Mouse (Mus musculus): ENCODE results near the gene Gm10309. TPM values are rescaled to one million over a fixed set of nuclear protein-coding genes. Genes with fewer than 3 reads are reported as not detected.
A peak's percentile ranks its signal among the peaks of the same experiment; 100 is the strongest.

Gene Gm10309
- polyA plus RNA-seq, 1 experiment from 2014 or later, result 0.34 TPM

DNA sequence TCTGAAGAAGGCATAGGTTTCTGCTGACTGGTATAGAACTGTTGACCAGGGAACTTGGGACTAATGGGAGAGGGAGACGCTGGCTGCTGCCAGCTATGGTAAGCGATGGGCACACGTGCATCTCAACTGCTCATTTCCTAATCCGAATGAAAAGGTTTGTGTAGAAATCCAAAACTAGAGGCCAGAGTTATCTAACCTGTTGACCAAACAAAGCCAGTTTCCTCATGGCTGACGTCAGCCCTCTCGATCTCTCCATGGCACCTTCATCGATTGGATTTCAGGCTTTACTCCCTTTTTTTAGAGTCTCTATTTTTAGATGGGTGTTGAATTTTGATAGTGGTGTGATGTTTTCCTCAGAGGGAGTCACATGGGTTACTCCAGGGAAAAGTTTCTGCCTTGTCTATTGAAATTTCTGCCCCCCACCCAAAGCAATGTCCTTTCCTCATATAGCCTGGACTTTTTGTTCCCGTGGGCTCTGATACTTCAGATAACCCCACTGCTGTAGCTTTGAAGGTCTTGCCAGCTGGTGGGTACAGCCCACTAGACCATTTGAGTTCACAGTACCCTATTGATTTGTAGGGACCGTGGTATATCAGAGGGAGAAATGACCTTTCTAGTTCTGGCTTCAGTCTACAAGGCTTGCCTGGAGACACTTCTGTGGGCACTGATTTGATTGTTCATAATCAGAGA, 1.7 kb downstream of the Gm10309 start:
- H3K9ac ChIP-seq (ENCODE audit: low read length), result no peak overlapping the region
- no peak overlapping the region for H3K4me3 ChIP-seq (replicated peaks; ENCODE audit: low read length)
- ATAC-seq (ENCODE audit: insufficient read depth, low FRiP score), result no peak
- H3K27ac ChIP-seq (ENCODE audit: low read length), result no peak overlapping the region
- no peaks in the 10 kb centered on the region for H3K27me3 ChIP-seq (ENCODE audit: control insufficient read depth, insufficient read depth, low read length)
- no peaks in the 10 kb centered on the region for H3K36me3 ChIP-seq (ENCODE audit: control insufficient read depth, insufficient read depth, low read length)
- no peak overlapping the region for H3K4me2 ChIP-seq (ENCODE audit: low read depth, low read length)
- WGBS, result 88% methylated on average over 9 of the region's 9 CpGs
- H3K9me3 ChIP-seq (replicated peaks; ENCODE audit: control insufficient read depth, low read length), result no peaks in the 10 kb centered on the region
- H3K4me1 ChIP-seq (ENCODE audit: control insufficient read depth, insufficient read depth, low read length), result no peaks in the 10 kb centered on the region

DNA sequence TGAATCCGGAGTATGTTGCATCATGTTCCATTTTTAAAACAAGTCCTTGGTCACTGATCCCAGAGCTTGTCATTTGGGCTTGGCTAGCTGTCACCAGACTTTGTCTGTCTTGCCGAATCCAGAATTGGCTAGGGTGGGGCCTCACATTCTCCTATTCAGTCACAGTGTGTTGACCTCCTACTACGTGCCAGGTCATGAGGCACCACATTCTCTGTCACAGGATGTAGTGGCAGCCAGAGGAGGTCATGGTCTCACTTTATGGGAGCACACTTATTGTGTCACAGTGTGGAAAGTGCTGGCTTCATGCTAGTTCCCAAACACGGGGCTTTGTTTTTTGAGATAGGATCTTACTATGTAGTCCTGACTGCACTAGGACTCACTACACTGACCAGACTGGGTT, 3.6 kb downstream of the Gm10309 start:
- WGBS, result 83% methylated on average over 4 of the region's 4 CpGs
- H3K4me2 ChIP-seq (ENCODE audit: low read depth, low read length), result no peak overlapping the region
- ATAC-seq (ENCODE audit: insufficient read depth, low FRiP score), result no peak
- no peaks in the 10 kb centered on the region for H3K9me3 ChIP-seq (replicated peaks; ENCODE audit: control insufficient read depth, low read length)
- no peaks in the 10 kb centered on the region for H3K4me1 ChIP-seq (ENCODE audit: control insufficient read depth, insufficient read depth, low read length)
- H3K27me3 ChIP-seq (ENCODE audit: control insufficient read depth, insufficient read depth, low read length), result no peaks in the 10 kb centered on the region
- H3K9ac ChIP-seq (ENCODE audit: low read length), result no peak overlapping the region
- H3K27ac ChIP-seq (ENCODE audit: low read length), result no peak overlapping the region
- H3K4me3 ChIP-seq (replicated peaks; ENCODE audit: low read length), result no peak overlapping the region
- H3K36me3 ChIP-seq (ENCODE audit: control insufficient read depth, insufficient read depth, low read length), result no peaks in the 10 kb centered on the region

DNA sequence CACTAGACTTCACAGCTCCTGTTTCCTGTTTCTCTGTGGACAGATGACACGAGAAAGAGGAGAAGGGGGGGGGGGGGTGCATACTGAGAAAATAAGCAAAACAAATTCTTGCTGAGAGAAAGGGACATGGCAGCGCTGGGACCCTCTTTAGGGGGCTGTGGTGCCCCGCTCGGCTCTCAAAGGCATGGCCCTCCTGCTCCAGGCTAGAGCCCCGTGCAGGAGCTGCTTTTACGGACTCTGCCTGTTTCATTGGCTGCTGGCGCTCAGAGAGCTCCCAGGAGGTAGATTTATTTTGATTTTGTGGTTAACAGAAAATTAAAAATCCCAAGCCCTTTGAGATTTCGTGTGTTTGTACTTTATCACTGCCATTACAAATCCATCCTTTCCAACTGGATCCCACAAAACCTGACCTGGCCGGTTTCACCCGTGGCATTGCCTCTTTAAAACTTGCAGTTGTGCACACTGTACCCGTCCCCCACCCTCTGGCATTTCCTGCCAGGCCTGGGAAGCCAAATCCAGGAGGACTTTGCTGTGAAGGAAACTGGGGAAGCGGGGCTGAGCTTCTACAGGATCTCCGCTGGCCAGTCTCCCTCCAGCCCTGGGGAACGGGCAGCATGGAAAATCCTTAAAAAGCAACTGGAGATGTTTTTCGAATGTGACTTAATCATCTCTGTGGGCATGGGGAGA, 5.5 kb downstream of the Gm10309 start:
- Histone ChIP-seq H3K4me3 (replicated peaks; ENCODE audit: low read length) (no peak overlapping the region), H3K9me3 (replicated peaks; ENCODE audit: control insufficient read depth, low read length) (no peaks in the 10 kb centered on the region), H3K4me1 (ENCODE audit: control insufficient read depth, insufficient read depth, low read length) (no peaks in the 10 kb centered on the region), H3K27me3 (ENCODE audit: control insufficient read depth, insufficient read depth, low read length) (no peaks in the 10 kb centered on the region), H3K9ac (ENCODE audit: low read length) (no peak overlapping the region), H3K4me2 (ENCODE audit: low read depth, low read length) (no peak overlapping the region), H3K36me3 (ENCODE audit: control insufficient read depth, insufficient read depth, low read length) (no peaks in the 10 kb centered on the region), H3K27ac (ENCODE audit: low read length) (peak overlapping the region; percentile 59)
- WGBS, result 52% methylated on average over 15 of the region's 15 CpGs
- ATAC-seq (ENCODE audit: insufficient read depth, low FRiP score), result no peak

DNA sequence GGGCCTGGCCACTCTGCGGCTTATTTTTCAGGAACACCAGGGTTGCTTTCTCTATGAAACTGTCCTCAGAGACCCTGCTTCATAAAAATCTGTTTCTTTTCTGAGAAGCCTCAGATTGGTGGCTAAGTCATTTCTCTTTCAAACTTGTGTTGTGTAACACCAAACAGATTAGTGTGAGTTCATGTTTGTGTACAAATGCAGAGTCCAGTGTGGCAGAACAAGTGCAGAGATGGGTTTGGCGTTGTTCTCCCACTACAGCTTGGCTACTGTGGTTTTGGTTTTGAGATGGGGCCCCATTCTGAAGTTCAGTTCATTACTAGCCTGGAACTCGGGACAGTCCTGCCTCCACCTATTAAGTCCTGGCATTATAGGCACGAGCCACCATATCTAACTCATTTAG, 7.7 kb downstream of the Gm10309 start:
- no peak overlapping the region for H3K9ac ChIP-seq (ENCODE audit: low read length)
- no peaks in the 10 kb centered on the region for H3K36me3 ChIP-seq (ENCODE audit: control insufficient read depth, insufficient read depth, low read length)
- 0 out of 2 replicates have a peak, but pooled peaks cover 2% of the 10 kb centered on the region for H3K4me1 ChIP-seq (ENCODE audit: control insufficient read depth, insufficient read depth, low read length)
- no peak for ATAC-seq (ENCODE audit: insufficient read depth, low FRiP score)
- no peaks in the 10 kb centered on the region for H3K9me3 ChIP-seq (replicated peaks; ENCODE audit: control insufficient read depth, low read length)
- no peak overlapping the region for H3K4me2 ChIP-seq (ENCODE audit: low read depth, low read length)
- H3K4me3 ChIP-seq (replicated peaks; ENCODE audit: low read length), result no peak overlapping the region
- no peak overlapping the region for H3K27ac ChIP-seq (ENCODE audit: low read length)
- WGBS, result 84% methylated on average over 4 of the region's 4 CpGs
- no peaks in the 10 kb centered on the region for H3K27me3 ChIP-seq (ENCODE audit: control insufficient read depth, insufficient read depth, low read length)

DNA sequence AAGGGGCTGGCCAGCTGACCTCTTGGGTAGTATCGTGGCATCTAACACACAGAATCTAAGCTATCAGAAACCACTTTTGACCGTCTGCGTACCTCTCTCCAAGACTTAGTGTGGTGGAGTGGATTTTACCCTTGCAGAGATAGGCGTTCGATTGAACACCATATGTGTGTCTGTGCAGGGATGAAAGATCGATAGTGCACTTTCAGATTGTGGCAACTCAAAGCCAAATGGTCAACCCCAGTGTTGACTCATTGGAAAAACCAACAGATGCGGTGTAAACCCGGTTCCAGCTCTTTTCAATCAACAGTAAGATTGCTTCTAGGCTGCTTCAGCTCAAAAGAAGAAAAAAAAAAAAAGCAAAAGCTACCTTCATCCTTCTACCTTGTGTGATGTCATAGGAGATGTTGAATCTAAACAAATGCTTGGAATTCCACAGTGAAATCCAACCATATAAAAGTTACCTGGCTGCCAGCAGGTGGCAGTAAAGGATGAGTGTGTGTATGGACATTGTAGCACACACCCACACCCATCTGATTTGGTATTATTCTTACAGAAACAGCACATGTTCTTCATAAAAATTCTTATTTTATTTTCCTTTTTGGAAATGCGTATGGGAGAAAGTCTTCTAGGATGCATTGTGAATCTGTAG, 8.8 kb downstream of the Gm10309 start:
- 74% methylated on average over 9 of the region's 9 CpGs for WGBS
- Histone ChIP-seq H3K27ac (ENCODE audit: low read length) (no peak overlapping the region), H3K4me1 (ENCODE audit: control insufficient read depth, insufficient read depth, low read length) (0 out of 2 replicates have a peak, but pooled peaks cover 2% of the 10 kb centered on the region), H3K36me3 (ENCODE audit: control insufficient read depth, insufficient read depth, low read length) (no peaks in the 10 kb centered on the region), H3K27me3 (ENCODE audit: control insufficient read depth, insufficient read depth, low read length) (no peaks in the 10 kb centered on the region), H3K9ac (ENCODE audit: low read length) (no peak overlapping the region), H3K9me3 (replicated peaks; ENCODE audit: control insufficient read depth, low read length) (no peaks in the 10 kb centered on the region), H3K4me3 (replicated peaks; ENCODE audit: low read length) (no peak overlapping the region), H3K4me2 (ENCODE audit: low read depth, low read length) (no peak overlapping the region)
- ATAC-seq (ENCODE audit: insufficient read depth, low FRiP score), result no peak; the same call in 1 of the 2 replicates

DNA sequence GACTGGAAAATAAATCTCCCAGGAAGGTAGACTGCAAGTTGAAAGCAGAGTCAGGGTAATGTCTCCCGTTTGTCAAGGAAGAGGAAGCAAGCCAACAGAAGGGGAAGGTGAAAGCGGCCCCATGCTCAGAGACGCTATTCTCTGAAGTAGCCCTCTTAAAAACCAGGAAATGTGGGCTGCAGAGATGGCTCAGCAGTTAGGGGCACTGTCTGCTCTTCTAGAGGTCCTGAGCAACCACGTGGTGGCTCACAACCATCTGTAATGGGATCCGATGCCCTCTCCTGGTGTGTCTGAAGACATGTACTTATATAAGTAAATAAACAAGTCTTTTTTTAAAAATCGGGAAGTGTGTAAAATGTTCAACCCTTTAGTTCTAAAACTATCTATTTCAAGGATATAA, 10.1 kb downstream of the Gm10309 start:
- Histone ChIP-seq H3K27me3 (ENCODE audit: control insufficient read depth, insufficient read depth, low read length) (no peaks in the 10 kb centered on the region), H3K9me3 (replicated peaks; ENCODE audit: control insufficient read depth, low read length) (no peaks in the 10 kb centered on the region), H3K4me1 (ENCODE audit: control insufficient read depth, insufficient read depth, low read length) (0 out of 2 replicates have a peak, but pooled peaks cover 2% of the 10 kb centered on the region), H3K4me2 (ENCODE audit: low read depth, low read length) (no peak overlapping the region), H3K4me3 (replicated peaks; ENCODE audit: low read length) (no peak overlapping the region), H3K36me3 (ENCODE audit: control insufficient read depth, insufficient read depth, low read length) (no peaks in the 10 kb centered on the region), H3K27ac (ENCODE audit: low read length) (no peak overlapping the region), H3K9ac (ENCODE audit: low read length) (no peak overlapping the region)
- ATAC-seq (ENCODE audit: insufficient read depth, low FRiP score), result no peak
- WGBS, result 48% methylated on average over 6 of the region's 6 CpGs

DNA sequence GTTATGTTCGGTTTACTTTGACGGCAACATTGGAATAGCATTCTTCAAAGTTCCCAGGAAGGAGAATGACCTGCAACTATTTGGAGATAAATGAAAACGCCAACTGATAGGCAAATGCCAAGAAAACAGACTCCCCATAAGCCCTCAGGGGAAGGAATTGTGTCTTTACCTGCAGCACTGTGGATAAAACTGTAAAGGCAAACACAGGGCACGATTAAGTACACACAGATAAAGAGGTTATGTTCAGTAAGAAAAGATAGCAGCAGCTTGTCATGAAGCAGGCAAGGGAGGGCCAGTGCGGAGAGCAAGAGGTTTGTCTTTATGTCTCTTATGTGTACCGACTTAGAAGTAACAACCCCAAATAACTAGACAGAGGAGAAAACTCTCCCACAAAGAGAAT, 10.5 kb downstream of the Gm10309 start:
- no peak overlapping the region for H3K27ac ChIP-seq (ENCODE audit: low read length)
- no peak for ATAC-seq (ENCODE audit: insufficient read depth, low FRiP score)

DNA sequence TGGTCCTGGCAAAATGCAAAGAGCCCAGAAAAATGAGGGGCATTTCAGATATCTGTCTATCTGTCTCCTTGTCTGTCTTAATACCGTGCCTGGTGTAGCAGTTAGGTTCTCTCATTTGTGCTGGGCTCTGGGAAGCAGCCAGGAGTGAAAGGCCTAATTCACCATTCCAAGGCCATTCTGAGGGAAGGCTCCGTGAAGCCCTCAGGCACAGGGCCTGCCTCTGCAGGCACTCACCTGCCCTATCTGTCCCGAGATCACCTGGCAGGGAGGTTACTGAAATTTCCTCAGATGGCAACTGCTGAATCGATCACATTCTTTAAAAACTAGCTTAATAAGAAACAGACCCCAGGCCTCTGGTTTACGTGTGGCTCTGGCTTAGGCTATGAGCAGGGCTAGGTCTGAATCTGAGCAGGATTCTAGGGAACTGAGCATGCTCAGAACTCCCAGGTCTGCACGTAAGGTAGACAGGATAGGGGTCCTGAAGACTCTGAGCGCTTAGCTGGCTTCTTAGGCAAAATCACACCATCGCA, 11.1 kb downstream of the Gm10309 start:
- Histone ChIP-seq H3K27me3 (ENCODE audit: control insufficient read depth, insufficient read depth, low read length) (no peaks in the 10 kb centered on the region), H3K36me3 (ENCODE audit: control insufficient read depth, insufficient read depth, low read length) (no peaks in the 10 kb centered on the region), H3K9ac (ENCODE audit: low read length) (peak overlapping the region; percentile 21), H3K9me3 (replicated peaks; ENCODE audit: control insufficient read depth, low read length) (no peaks in the 10 kb centered on the region), H3K4me2 (ENCODE audit: low read depth, low read length) (no peak overlapping the region), H3K4me3 (replicated peaks; ENCODE audit: low read length) (no peak overlapping the region), H3K4me1 (ENCODE audit: control insufficient read depth, insufficient read depth, low read length) (0 out of 2 replicates have a peak, but pooled peaks cover 2% of the 10 kb centered on the region), H3K27ac (ENCODE audit: low read length) (no peak overlapping the region)
- no peak for ATAC-seq (ENCODE audit: insufficient read depth, low FRiP score)
- WGBS, result 72% methylated on average over 8 of the region's 8 CpGs

More for the DNA sequence above, 10.5 kb downstream of the Gm10309 start:
- Histone ChIP-seq H3K4me1 (ENCODE audit: control insufficient read depth, insufficient read depth, low read length) (0 out of 2 replicates have a peak, but pooled peaks cover 2% of the 10 kb centered on the region), H3K9ac (ENCODE audit: low read length) (no peak overlapping the region), H3K27me3 (ENCODE audit: control insufficient read depth, insufficient read depth, low read length) (no peaks in the 10 kb centered on the region), H3K36me3 (ENCODE audit: control insufficient read depth, insufficient read depth, low read length) (no peaks in the 10 kb centered on the region), H3K4me2 (ENCODE audit: low read depth, low read length) (no peak overlapping the region), H3K4me3 (replicated peaks; ENCODE audit: low read length) (no peak overlapping the region), H3K9me3 (replicated peaks; ENCODE audit: control insufficient read depth, low read length) (no peaks in the 10 kb centered on the region)
- WGBS, result 58% methylated on average over 6 of the region's 6 CpGs

DNA sequence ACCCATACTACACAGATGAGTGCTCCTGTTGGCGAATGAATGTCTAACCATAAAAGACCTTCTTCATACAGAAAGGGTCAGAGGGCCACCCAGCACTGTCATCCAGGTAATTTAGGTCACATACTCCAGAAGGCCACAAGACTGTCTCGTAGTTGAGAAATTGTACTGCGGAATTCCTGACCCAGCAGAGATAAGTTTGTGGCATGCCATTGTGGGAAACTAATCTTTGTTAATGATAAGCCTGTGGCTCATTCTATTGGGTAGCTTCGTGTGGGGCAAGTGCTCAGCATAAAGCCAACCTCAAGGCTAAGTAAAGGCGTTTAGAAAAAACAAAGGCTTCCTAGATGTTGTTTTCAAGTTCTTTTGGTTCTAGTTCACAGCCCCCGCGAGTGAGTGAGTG, 12.7 kb downstream of the Gm10309 start:
- ATAC-seq (ENCODE audit: insufficient read depth, low FRiP score), result no peak
- no peak overlapping the region for H3K9ac ChIP-seq (ENCODE audit: low read length)

More for the DNA sequence above, 12.7 kb downstream of the Gm10309 start:
- Histone ChIP-seq H3K9me3 (replicated peaks; ENCODE audit: control insufficient read depth, low read length) (no peaks in the 10 kb centered on the region), H3K4me3 (replicated peaks; ENCODE audit: low read length) (no peak overlapping the region), H3K27me3 (ENCODE audit: control insufficient read depth, insufficient read depth, low read length) (no peaks in the 10 kb centered on the region), H3K4me2 (ENCODE audit: low read depth, low read length) (no peak overlapping the region), H3K4me1 (ENCODE audit: control insufficient read depth, insufficient read depth, low read length) (0 out of 2 replicates have a peak, but pooled peaks cover 2% of the 10 kb centered on the region), H3K27ac (ENCODE audit: low read length) (no peak overlapping the region), H3K36me3 (ENCODE audit: control insufficient read depth, insufficient read depth, low read length) (no peaks in the 10 kb centered on the region)
- WGBS, result 69% methylated on average over 7 of the region's 7 CpGs

Measured in stomach, embryonic 16.5 days (tissue).